Mouse (Mus musculus): ENCODE data around the gene Adssl1.

The Adssl1 gene

DNA sequence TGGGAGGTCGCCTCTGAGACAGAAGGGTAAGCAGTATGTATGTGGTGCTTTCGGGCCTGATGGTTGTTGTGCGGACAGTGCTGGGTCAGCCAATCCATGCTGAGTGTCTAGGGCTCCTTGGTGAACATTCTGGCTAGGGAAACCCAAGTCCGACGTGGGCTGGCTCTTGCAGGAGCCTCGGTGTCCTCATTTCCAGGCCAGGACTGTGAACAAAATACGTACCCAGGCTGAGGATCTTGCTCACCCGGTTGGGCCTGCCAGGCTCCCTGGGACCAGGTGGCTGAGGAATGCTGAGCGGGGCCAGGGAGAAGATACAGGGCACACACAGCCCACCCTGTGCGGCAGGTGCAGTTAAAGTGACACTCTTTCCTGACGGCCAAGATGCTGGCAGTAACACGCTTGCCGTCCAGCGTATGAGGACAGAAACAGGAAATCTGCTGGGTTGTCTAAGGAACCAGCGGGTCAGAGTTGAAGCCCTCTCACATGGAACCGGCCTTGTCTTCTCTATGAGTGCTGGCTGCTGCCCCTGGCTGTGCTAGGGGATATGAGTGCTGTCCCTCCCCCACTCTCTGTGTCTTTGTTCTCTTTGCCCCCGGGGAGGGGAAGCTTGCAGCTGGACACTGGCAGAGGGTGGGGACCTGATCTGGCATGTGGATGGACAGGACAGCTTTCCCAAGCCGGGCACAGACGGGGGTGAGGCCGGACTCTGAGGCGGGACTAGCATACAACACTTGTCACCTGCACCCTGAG, 26.7 kb upstream of the Adssl1 start:
- in situ Hi-C loops (cut with MboI; ENCODE audit: low sequenced_read_pairs): no loop called here

DNA sequence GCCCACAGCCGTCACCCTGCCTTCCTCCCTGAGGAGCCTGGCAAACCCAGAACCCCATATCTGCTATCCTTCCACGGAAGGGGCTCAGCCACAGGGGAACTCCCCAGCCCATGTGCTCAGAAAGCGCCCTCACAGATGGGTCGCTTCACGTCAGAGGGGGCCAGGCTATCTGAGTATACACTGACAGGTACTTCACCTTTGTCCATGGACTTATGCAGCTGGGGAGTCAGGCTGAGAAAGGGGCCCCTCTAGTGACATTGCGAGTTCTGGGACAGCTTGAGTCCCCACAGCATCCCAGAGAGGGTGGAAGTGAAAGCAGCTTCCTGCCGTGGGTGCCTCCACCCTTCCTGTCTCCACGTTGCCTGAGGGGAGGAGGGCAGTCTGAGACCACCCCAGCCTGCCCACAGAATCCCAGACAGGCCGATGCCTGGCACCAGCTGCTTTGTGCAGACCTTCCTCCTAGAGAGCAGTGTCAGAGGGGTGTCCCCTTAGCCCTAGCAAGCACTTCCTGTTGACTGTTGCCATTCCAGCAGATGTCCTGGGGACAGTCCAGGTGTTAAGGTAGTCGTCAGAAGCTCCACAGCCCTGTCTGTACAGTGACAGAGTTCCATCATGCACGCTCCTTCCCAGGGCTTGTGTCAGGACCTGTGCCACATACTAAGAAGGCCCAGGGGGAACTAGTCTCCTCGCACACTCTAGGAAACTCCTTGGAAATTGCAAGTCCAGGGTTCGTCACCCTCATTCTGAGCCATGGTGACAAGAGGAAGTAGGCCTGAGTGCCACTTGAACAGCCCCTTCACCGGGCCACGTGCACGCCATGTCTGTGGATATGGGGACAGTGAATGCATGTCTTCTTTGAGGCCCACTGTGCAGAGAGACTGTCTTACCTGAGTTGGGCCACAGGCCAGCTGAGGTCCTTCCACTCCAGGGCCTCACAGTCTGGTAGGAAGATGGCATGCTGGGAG, 25.6 kb upstream of the Adssl1 start:
- in situ Hi-C loops (cut with MboI; ENCODE audit: low sequenced_read_pairs): no loop called here

DNA sequence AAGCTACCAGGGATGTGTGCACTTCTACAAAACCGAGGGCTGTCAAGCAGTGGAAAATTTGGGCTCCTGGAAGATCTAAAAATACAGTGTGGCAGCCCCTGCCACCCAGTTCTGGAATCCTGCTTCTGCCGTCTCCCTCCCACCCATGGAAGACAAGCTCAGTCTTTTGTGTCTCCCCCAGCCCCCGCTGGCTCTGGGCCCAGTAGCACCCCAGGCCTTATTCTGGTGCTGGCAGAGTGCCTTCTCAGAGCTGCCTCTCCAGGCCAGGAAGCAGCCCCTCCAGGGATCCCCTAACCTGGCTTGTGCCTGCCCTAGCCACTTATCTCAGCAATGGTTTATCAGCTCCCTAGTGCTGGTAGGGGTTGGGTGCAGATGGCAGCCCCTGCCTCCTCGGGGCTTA, 24.9 kb upstream of the Adssl1 start:
- in situ Hi-C loops (cut with MboI; ENCODE audit: low sequenced_read_pairs): no loop called here

DNA sequence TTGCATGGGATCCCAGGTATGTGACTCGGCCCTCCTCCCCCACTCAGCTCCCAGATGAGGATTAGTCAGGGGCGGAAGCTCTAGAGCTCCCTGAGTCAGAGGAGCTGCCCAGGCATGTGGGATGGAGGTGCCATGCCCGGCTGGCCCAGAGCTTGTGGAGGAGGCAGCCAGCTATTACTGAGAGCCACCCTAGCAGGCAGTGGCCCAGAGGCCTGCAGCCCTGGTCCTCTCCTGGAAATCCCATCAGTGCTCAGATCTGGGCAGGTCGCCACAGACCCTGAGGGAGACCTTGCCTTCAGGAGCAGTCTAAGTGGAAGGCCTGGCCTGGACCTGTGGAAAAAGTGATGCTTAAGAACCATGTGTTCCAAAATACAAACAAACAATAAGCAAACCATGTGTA, 24.2 kb upstream of the Adssl1 start:
- in situ Hi-C loops (cut with MboI; ENCODE audit: low sequenced_read_pairs): no loop called here

DNA sequence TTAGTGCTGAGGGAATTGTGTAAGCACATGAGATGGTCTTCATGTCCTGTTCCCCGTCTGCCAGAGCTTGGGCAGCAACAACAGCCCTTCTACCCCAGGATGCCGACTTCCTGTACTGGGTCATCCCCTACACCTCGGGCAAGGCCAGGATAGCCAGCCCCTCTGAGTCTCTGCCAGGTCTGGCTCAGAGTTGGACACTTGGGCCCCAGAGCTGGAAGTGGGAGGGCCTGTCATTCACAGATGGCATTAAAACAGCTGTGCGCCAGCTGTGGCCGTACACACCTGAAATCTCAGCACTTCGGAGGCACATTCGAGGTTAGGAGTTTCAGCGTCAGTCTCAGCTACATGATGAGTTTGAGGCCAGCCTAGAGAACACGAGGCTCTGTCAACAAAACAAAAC, 23.4 kb upstream of the Adssl1 start:
- in situ Hi-C loops (cut with MboI; ENCODE audit: low sequenced_read_pairs): no loop called here

DNA sequence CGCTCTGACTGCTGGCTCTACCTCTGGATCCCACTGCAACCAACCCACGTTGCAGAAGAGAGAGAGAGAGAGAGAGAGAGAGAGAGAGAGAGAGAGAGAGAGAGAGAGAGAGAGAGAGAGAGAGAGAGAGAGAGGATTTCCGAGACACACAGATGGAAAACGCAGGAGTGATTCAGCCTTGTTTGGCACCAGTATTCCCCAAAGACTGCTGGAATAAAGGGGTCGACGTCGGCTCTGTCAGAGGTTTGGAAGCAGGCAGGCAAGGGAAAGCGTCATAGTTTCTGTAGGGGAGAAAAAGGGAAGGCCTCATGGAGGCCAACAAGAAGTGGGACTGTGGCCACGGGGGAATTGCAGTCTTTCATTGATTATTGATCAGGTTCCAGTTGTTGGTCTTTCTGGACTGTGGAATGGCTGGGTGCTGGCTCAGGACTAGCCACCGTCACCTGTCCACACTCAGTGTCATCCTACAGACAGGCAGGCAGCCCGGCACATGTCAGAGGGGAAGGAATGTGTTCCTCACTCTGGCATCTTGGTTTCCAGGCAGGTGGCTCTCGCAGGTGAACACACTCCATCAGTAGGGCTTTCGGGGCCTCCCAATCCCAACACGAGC, 22.8 kb upstream of the Adssl1 start:
- in situ Hi-C loops (cut with MboI; ENCODE audit: low sequenced_read_pairs): no loop called here

DNA sequence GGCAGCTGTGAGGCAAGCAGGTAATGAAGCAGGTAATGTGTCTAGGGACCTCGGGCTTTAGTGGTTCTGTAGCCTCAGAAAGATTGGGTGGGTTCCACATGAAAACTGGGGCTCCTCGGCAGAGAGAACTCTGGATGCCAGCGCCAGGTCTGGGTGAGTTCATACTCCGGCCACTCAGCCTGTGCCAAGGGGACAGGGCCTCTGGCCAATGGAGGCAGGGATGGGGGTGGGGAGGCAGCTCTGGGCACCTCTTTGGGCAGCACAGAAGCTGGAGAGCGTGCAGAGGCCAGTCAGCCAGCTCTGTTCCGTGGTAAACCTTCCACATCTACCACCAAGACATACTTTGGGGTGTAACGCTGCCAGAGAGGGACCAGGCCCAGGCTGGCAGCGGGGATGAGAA, 22.2 kb upstream of the Adssl1 start:
- in situ Hi-C loops (cut with MboI; ENCODE audit: low sequenced_read_pairs): no loop called here

DNA sequence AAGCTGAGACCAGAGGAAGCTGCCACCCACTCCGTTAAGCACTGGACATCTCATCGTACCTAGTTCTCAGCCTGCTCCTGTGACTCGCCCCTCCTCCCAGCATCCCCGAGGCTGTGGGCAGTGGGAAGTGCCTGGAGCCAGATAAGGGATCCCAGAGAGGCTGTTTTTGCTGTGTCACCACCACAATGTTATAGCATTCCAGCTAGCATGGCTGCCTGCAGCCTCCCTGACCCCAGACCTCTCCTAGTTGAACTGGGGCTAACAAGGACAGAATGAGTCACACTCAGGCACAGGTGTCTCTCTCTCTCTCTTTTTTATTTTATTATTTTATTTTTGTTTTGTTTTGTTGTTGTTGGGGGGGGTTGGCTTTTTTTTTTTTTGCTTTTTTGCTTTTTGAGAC, 20.6 kb upstream of the Adssl1 start:
- in situ Hi-C loops (cut with MboI; ENCODE audit: low sequenced_read_pairs): no loop called here

DNA sequence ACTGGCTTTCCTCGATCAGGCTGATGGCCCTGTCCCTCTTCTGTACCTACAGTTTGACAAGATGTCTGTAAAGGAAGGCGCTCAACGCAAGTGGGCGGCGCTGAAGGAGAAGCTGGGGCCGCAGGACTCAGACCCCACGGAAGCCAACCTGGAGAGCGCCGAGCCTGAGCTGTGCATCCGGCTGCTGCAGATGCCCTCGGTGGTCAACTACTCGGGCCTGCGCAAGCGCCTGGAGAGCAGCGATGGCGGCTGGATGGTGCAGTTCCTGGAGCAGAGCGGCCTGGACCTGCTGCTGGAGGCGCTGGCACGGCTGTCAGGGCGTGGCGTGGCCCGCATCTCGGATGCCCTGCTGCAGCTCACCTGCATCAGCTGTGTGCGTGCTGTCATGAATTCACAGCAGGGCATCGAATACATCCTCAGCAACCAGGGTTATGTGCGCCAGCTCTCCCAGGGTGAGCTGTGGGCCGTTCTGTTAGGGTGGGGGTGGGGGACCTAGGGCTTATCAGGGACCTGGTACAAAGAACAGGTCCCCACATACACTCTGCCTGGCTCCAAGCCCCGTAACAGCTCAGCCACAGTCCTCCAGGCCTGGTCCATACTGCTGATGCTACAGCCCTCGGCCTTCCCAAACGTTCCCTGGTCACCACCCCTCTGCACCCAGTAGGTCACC, 19.8 kb upstream of the Adssl1 start:
- in situ Hi-C loops (cut with MboI; ENCODE audit: low sequenced_read_pairs): no loop called here

DNA sequence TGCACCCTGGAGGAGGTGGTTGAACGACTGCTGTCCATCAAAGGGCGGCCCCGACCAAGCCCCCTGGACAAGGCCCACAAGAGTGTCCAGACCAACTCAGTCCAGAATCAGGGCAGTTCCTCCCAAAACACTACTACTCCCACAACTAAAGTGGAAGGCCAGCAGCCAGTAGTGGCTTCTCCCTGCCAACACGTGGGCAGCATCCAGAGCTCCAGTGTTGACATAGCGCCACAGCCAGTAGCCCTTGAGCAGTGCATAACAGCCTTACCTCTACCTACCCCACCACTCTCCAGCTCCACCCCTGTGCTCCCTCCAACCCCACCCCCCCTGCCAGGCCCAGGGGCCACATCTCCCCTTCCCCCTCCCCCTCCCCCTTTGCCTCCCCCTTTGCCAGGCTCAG, 15.8 kb upstream of the Adssl1 start:
- in situ Hi-C loops (cut with MboI; ENCODE audit: low sequenced_read_pairs): no loop called here

DNA sequence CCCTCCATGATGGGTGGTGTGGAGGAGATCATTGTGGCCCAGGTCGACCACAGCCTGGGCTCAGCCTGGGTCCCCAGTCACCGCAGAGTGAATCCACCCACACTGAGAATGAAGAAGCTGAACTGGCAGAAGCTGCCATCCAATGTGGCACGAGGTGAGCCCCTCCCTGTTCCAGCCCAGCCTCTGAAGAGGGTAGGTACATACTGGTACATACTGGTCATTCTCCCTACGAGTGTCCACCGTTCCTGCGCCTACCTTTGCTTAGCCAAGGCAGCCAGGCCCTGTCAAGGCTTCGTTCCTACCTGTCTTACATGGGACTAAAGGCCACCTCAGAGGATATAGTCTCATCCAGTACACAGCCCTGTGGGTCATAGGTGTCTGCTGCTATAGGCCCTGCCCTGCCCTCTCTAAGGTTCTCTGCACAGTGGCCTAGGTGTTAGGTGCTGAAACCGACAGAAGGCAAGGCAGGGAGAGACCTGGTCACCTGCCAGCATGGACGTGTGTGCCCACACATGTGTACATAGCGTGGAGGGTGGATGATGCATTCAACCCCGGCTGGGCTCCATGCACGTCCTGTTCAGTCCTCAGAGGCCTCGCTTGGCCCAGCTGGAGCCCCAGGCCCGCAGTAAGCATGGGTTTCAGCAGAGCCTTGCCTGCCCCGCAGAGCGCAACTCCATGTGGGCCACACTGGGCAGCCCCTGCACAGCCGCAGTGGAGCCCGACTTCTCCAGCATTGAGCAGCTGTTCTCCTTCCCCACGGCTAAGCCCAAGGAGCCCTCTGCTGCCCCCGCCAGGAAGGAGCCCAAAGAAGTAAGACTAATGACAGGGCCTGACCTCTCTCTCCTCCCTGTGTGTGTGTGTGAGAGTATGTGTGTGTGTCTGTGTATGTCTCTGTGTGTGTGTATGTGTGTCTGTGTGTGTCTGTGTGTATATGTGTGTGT, 14.9 kb upstream of the Adssl1 start:
- in situ Hi-C loops (cut with MboI; ENCODE audit: low sequenced_read_pairs): no loop called here

DNA sequence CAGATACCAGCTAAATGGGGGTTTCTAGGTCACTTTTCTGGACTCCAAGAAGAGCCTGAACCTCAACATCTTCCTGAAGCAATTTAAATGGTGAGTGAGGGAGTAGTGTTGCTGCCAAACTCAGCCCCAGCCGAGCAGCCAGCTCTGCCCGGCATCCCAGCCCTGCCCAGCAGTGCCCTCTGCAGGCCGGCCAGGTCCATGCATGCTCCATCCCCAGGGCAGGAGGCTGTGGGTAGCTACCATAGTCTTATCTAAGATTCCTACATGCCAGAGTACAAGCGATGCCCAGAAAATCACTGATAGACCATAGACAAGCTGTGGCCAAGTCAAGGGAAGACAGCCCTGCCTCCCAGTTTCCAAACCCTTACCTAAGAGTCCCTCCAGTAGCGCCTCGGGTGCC, 14.1 kb upstream of the Adssl1 start:
- in situ Hi-C loops (cut with MboI; ENCODE audit: low sequenced_read_pairs): no loop called here

DNA sequence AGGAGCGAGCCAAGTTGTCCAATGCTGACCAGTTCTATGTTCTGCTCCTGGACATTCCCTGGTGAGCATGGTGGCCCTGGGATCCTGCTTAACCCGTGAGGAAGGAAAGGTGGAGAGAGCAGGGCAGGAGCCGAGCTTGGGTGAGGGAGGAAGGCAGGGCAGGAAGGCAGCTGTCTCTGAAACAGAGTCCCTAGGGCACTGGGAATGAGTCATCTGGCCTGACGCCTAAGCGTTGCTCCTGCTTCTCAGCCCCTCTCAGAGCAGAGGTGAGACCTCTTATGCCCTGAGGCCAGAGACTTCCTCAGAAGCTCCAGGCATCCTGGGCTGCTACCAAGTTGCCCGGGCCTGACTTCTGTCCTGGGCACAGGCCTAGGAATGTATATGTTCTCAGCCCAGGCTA, 12.8 kb upstream of the Adssl1 start:
- in situ Hi-C loops (cut with MboI; ENCODE audit: low sequenced_read_pairs): no loop called here

DNA sequence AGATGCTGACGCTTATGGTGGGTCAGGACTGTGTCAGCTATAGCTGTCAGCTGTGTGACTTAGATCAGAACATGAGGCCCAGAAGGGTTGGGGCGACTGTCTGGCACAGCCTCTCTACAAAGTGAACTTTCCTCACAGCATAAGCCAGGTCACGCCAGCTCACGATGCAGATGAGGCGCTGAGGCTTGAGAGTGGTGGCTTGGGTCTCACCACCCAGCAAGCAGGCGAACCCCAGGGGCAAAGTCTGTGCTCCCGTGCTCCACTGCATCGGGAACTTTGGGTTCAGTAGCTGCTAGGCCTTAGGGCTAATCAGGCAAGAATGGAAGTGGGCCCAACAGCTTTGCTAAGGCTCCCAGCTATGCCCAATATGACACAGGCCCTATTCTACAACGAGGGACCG, 10.8 kb upstream of the Adssl1 start:
- in situ Hi-C loops (cut with MboI; ENCODE audit: low sequenced_read_pairs): no loop called here

DNA sequence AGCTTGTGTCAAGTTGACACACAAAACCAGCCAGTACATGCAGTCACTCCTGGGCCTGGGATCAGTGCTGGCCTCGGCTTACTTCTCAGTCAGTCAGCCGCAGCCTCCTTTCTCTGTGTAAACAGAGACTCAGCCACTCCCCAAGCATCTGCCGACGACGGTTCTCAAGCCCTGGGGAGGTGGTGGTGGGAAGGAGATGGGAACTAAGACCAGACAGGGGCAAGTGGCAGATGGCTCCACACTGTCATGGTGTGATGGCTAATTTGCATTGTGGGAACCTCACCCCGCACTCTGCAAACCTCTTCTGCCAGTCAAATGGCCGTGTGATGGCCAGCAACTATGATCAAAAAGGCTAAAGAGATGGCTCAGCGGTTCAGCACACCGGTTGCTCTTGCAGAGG, 3.2 kb upstream of the Adssl1 start:
- in situ Hi-C loops (cut with MboI; ENCODE audit: low sequenced_read_pairs): loop anchor here (10.0 kb wide), 1 partner anchor 62 kb away; no protein-coding TSS in a partner anchor

DNA sequence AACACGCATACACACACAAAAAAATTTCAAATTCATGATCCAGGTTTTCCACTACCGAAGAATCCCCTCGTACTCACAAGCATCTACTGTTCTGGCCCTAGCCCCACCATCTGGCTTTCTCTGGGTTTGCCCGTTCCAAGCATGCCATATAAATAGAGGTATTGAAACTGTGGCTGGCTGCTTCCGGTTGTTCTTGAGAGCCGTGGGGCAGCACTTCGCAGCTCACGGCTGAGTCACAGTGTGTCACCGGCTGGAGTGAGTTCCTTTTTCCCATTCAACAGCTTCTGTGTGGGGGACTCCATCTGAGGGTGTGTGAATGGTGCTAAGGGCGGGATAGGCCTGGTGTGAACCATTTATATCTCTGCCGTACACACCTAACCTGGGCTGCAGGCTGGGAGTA, 2.7 kb upstream of the Adssl1 start:
- in situ Hi-C loops (cut with MboI; ENCODE audit: low sequenced_read_pairs): loop anchor here (10.0 kb wide), 1 partner anchor 62 kb away; no protein-coding TSS in a partner anchor

DNA sequence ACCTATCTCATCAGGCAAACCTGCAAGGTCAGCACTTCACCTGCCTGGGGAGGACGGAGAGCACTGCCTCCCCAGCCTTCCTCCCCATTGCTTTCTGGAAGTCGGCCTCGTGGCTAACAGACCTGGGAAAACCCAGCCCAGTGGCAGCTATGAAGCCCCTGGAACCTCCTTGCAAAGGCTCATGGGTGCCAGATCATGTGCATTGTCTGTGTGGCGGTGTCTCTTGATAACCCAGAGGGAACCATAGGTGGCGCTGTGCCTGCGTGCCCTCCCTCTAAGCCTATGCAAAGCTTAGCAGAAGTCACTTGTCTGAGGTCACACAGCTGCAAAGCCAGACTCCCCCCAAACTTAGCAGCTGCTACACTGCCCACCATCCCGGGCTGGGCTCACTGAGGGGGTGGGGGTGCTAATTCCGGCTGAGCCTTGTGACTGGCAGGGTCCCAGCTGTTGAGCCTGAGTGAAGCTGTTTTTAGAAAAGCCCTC, 1.9 kb upstream of the Adssl1 start:
- in situ Hi-C loops (cut with MboI; ENCODE audit: low sequenced_read_pairs): loop anchor here (10.0 kb wide), 1 partner anchor 63 kb away; no protein-coding TSS in a partner anchor

DNA sequence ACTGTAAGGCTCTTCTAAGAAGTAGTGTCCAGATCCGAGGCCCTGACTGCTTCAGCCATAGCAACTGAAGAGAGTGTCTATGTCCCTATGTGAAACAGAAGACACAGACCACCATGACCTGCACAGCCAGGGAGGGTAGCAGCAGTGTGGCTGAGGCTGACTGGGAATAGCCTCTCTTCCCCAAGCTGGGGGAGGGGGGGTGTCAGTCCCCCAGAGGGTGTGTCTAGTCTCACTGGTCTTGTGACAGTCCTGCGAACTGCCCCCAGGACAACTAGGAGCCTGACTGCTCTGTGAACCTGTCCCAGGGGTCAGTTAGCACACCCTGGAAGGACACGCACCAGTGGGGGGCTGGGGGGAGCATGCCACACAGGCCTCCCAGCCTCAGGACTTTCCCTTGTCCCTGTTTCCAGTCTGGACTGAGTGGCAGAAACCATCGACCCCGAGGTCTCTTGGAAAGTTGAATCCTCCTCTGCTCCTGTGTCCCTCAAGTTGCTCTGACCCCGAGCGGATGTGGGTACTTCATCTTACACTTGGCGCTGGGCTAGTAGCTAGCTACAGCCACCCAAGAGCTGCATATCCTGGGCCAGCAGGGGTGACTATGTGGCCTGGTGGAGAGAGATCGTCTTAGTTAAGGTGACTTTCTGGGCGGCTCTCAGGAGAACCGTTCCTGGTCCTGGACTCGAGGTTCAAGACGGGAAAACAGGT, 712 bp upstream of the Adssl1 start:
- in situ Hi-C loops (cut with MboI; ENCODE audit: low sequenced_read_pairs): loop anchor here (10.0 kb wide), 1 partner anchor 64 kb away; no protein-coding TSS in a partner anchor

Measured in CH12F3 (cell line).